Mouse (Mus musculus) intestine, embryonic 15.5 days (tissue): ENCODE results near the gene Spast. TPM values are rescaled to one million over a fixed set of nuclear protein-coding genes. Genes with fewer than 3 reads are reported as not detected.

Experiments used
- polyA plus RNA-seq: library from polyadenylated mRNA; unstranded; fragments of >200 nt; fragmentation: Nextera tagmentation; extraction: Ambion mirVana; gene quantifications from 2 replicates; pipeline ENCODE4 v1.2.1, GENCODE M21; 2015

Spast gene
- polyA plus RNA-seq, 1 experiment from 2014 or later = 15.0 TPM

Other genes starting within 250 kb of the Spast start
- gene Memo1, start 43.5 kb upstream of the Spast start, polyA plus RNA-seq = 73.1 and 75.9 TPM in 2 replicates
- 257 and 282 TPM in 2 replicates for gene Dpy30, start 15.0 kb upstream of the Spast start, polyA plus RNA-seq
- 39.7 and 41.2 TPM in 2 replicates for gene Slc30a6, start 56.6 kb downstream of the Spast start, polyA plus RNA-seq
- gene Nlrc4, start 120.2 kb downstream of the Spast start, polyA plus RNA-seq = 7.1 and 7.3 TPM in 2 replicates
- gene Yipf4, start 150.5 kb downstream of the Spast start, polyA plus RNA-seq = 62.6 and 74.2 TPM in 2 replicates
- 68.7 and 83.2 TPM in 2 replicates for gene Birc6, start 189.3 kb downstream of the Spast start, polyA plus RNA-seq